Mouse (Mus musculus) NIH3T3 (cell line): Measurements from ENCODE around the gene Tomm40l.
A peak's percentile ranks its signal among the peaks of the same experiment; 100 is the strongest.

Source experiments
- DNase-seq: peaks from one replicate; pipeline ENCODE4 v3.0.0-alpha.2; 2012; ENCODE audit warnings: low read depth

The Tomm40l gene

DNA sequence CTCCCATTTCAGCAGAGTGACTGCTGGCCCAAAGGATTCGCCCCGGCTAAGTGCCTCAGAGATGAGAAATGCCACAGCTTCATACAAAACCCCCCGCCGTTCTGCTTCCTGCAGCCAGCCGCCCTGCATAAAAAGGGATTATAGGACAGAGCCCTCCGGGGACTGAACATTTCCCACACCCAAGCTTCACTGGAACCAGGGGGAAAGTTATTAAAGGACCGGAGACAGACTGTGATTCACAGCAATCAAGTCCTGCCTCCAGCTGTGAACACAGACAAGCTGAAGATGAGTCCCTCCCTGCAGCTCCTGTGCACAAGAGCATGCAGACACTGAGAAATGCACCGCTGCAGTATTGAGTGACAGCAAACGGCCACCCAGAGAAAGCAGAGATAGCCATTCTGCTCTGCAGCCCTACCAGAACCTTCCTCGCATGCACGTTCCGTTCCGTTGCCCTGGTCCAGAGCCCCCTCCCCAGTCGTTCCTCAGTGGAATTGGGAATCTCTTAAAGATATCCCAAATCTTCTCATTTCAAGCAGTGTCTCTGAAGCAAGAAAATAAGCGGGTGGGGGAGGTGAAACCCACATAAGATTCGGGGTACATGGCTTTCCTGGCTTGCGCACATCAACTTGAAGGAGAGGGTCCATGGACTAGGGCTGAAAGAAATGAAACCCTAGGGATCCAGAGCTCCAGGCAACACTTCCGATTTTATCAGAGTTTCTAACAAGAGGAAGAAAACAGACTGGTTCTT is 29.0 kb downstream of the Tomm40l start:
- DNase-seq = no peak

DNA sequence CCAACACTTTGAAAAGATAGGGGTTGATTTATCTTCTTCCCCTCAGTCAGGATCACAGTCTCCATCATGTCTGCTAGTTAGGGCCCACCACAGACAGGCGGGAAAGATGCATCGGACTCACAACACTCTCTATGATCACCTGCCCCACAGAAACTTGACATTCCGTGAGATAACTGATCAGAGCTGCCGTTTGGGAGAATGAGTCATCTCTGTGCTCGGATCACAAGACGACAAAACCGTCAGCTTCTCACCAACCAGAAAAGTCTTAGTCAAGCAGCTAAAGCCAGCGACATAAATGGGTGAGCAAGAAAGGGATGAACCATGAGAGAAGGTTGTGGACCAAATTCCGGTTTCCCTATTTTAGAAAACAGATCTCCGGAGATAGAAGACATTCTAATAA is 30.0 kb downstream of the Tomm40l start:
- no peak for DNase-seq

DNA sequence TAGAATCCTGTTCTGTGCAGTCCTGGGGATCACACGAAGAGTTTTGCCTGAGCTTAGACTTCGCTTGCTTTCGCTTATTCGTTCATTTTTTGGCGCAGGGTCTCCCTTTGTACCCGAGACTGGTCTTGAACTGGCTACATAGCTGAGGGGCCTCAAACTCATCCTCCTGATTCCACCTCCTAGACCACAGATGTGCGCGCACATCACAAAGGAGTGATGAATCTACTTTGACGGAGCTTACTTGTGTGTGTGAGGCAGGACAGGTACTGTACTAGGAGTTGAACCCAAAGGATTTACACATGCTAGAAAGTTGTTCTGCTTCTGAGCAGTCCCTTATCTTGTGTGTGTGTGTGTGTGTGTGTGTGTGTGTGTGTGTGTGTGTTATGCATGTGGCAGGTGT is 31.5 kb downstream of the Tomm40l start:
- no peak for DNase-seq

DNA sequence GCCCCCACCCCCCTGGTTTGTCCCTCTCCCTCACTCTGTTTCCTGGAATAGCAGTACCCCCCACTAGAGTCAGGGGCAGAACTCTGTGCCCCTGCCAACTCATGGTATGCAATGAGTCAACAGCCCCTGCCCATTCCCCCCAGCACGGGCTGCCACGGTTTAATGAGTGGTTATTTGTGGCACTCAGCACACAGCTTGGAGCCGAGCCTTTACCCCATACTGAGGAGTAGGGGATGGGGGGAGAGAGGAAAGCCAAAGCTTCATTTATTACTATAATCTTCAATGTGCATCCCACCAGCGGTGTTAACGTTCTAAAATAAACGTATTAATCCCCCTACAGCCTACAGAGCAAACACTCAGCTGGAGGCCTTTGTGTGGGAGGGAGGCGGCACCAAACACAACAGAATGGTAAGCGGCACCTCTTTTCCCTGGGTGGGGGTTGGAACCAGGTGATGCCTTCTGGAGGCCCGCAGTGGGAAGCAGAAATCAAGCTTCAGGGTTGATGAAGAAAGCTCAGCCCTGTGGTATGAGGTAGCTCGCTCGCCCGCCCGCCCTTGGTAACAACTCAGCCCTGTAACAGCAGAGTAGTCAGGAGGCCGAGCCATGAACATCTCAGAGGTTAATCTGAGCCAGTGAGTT is 32.7 kb downstream of the Tomm40l start:
- DNase-seq = peak; percentile 61

DNA sequence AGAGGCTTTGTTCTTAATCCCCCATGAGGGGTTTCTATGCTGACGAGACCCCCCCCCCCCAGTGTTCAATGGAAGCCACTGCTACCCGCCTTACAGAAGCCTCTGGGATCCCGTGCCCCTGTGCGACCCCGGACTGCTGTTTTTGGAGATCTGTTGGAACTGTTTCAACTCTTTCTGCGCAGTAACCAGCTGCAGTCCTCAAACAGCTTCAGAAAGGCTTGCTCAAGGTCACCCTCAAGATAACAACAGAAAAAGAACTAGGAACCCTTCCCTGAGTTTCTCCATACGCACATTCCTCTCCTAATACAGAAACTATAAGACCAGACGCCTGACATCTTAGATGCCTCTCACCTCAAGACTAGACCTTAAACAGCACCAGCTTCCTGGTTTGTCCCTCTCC is 33.3 kb downstream of the Tomm40l start:
- peak; percentile 35 for DNase-seq

DNA sequence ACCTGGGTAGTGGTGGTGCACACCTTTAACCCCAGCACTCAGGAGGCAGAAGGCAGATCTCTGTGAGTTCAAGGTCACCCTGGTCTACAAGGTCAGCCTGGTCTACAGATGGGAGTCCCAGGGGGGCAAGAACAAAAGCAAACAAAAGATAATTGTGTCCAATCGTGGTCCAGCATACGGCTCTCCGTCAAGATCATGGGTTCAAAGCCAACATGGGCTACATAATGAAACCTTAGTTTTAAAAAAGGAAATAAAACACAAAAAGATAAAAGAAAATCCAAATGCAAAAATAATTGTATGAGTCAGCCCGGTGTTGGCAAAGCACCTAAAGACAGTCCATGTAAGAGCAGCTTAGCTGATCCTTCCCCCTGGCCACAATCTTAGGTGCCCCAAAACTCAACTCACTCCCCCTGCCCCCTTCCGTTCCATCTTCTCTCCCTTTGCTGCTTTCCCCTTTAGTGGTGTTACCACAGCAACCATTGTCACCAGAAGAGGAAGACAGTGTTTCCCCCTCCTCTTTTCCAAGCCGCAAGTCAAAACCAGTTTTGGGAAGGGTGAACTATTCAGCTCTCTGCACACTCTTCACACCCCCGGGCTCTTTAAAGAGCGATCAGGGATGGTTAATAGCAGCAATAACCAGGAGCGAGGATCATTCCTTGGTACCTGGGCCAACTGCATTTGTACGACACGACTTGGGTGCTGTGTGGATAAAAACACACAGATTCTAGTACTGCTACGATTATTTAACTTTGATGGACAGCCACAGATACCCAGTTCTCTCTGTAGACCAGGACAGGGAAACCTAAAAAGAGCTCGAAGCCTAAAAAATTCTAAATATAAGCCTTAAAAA is 34.2 kb downstream of the Tomm40l start:
- peak; percentile 14 for DNase-seq

DNA sequence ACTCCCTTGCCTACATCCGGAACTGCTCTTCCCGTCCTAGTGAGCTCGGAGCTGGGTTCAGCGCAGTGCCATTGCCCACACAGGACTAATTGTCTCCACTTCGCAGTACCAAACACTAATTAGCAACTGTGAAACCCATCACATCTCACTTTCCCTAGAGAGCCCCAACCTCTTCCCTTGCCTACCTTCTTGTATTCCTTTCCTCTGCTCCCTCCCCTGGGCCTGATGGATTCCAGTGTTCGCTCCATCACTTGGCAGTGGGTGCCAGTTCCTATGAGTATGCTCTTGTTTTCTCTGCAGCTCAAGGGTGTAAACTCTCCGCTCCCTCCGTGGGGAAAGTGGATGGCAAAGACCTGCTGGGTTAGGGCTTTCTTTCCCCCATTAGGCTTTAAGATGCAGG is 36.7 kb downstream of the Tomm40l start:
- no peak for DNase-seq

DNA sequence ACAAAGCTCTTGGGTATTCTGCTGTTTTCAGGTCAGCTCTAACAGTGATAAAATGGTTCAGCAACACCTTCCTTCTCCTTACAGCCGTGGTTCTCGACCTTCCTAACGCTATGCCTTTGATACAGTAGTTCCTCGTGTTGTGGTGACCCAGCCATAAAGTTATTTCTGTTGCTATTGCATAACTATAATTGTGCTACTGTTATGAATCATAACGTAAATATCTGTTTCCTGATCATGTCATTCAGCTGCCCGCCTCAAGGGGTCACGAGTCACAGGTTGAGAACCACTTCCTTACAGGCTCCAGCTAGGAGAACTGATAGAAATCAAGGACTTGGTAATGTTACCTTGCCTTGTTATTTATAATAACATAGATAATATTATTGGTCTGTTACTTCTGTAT is 38.0 kb downstream of the Tomm40l start:
- peak; percentile 71 for DNase-seq

DNA sequence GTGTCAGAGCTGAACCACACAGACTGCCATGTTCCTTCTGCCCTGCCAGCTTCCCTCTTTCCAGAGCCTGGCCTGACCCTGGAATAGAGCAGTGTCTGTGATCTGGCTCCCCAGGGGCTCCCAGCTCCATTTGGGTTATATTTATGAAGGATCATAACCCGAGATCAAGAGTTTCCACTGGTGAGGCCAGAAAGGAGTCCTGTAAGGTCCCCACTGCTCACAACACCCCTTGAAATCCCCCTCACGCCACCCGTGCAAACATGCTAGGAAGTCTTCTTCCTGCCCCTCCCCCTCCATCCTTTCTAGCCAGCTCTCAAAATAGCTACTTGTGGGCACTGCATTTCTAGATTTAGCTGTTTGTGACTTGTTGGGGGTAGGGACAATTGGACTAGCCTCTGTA is 38.7 kb downstream of the Tomm40l start:
- DNase-seq = no peak

DNA sequence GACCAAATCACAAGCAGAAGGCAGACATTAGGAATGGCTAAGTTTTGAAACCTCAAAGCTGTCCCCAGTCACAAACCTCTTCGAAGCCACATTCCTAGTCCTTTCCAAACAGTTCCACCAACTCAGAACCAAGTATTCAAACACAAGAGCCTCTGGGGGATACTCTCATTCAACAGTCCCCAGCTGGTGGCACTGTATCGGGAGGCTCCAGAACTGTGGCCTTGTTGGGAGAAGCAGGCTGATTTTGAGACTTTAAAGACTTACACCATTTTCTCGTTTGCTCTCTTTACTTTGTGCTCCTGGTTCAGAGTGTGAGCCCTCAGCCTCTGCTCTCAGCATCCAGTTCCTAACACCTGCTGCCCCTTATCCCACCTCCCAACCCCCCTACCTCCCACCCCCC is 39.3 kb downstream of the Tomm40l start:
- no peak for DNase-seq

DNA sequence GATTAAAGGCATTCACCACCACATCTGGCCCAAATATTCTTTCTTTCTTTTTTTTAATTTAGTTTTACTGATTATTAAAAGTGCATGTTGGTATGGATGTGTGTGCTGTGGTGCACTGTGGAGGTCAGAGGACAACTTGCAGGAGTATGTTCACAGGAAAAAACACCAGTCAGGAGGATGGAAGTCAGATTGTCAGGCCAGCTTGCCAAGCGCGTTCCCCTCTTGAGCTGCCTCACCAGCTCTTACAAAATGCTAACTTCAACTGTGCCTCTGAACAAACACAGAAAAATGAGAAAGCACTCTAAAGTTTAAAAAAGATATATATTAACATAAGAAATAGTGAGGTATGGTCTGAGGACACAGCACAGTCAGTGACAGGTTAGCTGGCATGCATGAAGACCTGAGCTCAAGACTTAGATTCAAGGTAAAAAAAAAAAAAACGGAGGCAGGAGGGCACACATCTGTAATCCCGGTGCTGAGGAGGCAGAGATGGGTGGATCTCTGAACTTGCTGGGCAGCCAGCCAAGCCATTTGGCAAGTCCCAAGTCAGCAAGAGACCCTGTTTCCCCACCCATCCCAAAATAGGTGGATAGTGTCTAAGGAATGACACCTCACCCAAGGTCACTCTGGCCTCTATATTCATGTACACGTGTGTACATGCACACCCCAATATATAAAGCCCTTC is 42.7 kb downstream of the Tomm40l start:
- no peak for DNase-seq

DNA sequence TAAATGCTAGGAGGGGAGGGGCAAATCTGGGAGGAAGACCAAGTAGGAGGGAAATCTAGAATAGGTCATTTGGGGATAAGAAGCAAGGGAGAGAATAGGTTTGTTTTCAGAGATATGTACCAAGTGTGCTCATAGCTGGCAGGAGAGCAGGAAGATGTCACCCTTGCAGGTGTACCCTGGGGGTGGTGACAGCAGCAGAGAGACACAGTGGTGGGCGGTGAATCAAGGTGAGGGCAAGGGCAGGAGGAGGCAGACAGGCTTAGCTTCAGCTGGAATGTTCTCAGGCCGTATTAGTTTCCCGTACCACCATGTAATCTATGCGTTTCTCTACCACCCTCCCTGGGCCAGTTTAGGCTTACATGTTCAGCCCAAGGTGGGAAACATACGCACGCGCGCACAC is 49.5 kb downstream of the Tomm40l start:
- no peak for DNase-seq

DNA sequence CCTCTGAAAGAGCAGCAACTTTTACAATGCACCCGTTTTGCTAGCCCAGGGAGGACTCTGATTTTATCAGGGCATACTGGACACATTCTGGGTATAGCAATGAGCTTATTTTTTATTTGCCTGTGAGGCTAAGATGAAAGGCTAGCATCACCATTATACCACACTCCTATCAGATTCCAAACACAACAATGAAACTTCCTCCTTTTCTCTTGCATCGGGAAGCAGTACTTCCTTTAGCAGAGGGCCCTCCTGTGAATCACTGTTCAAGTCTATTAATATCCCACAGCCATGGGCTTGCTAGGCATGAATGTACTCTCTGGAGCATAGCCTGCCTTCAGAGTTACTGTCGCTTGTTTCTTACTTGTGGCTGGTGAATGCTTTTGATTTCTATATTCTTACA is 51.2 kb downstream of the Tomm40l start:
- no peak for DNase-seq

DNA sequence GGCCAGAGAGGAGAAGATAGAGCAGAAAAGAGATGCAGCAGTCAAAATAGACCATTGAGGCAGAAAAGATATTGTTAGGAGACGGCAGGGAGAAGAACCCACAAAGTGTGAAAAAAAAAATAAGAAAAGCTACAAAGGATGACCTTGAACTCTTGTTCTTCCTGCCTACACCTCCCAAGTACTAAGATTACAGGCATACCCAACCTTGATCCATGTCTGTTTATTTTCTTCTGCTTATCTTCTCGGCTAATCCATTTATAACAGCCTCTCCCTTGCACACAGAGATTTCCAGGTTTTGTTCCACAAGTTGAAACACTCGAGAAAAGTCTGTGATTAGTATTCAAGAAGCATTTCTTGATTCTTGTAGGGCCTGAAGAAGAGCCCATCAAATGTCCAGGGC is 52.4 kb downstream of the Tomm40l start:
- DNase-seq = no peak

DNA sequence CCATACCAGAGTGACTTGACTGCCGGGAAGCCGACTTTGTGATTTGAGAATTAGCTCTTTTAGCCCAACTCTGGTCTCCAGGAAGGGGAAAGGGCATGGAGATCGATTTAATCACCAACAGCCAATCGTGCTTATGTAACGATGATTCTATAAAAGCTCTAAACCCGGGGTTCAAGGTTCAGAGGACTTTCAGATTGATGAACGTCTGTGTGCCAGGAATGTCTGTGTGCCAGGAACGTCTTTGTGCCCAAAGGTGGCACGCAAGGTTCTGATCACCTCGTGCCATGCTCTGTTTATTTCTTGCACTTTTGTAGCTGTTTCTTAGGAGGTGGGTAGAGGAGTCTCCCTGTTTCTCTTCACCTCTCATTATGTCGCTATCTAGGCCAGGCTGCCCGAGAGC is 53.4 kb downstream of the Tomm40l start:
- DNase-seq = no peak
